Mouse (Mus musculus) thymus, adult 2 months (tissue): Measurements from ENCODE around the gene Exo1.

Source experiments
- CTCF ChIP-seq: fragments of 200-500 bp; IDR thresholded peaks from 2 replicates; pipeline ENCODE4 v1.5.1; 2012; ENCODE audit warnings: mild to moderate bottlenecking, control low read depth, low read length, moderate library complexity, borderline replicate concordance; ENCODE audit not compliant: control insufficient read depth, poor library complexity, insufficient read depth; ENCODE audit errors: extremely low read depth
- POLR2A ChIP-seq: fragments of 200-500 bp; IDR thresholded peaks from 2 replicates; pipeline ENCODE4 v1.6.1; 2012; ENCODE audit warnings: mild to moderate bottlenecking, low read length, control low read depth, moderate library complexity; ENCODE audit not compliant: control insufficient read depth, poor library complexity, insufficient read depth; ENCODE audit errors: extremely low read depth

GRCm38 (mm10) chr1:175931391-175931790, 51.0 kb downstream of the Exo1 start:
- TF ChIP-seq CTCF (no peak), POLR2A (no peak)
